Mouse (Mus musculus) stomach, postnatal 0 days (tissue): ENCODE data around the gene Atl1.

Source experiments
- CTCF ChIP-seq: IDR thresholded peaks from 2 replicates; pipeline ENCODE4 v1.5.1; 2016; ENCODE audit warnings: antibody characterized with exemption, low read depth, mild to moderate bottlenecking, moderate library complexity
- EP300 ChIP-seq: optimal IDR thresholded peaks from 2 replicates; pipeline ENCODE3; 2016; ENCODE audit warnings: antibody characterized with exemption

GRCm38 (mm10) chr12:69939291-69939690 is 46.9 kb downstream of the Atl1 start:
- TF ChIP-seq CTCF (no peak), EP300 (no peak)
